Mouse (Mus musculus): ENCODE data around the gene Sod1. TPM values are rescaled to one million over a fixed set of nuclear protein-coding genes. Genes with fewer than 3 reads are reported as not detected.
A peak's percentile ranks its signal among the peaks of the same experiment; 100 is the strongest.

Gene Sod1
- total and polyA plus RNA-seq, 3 experiments, result 532 to 1,226 (median 634) TPM

DNA sequence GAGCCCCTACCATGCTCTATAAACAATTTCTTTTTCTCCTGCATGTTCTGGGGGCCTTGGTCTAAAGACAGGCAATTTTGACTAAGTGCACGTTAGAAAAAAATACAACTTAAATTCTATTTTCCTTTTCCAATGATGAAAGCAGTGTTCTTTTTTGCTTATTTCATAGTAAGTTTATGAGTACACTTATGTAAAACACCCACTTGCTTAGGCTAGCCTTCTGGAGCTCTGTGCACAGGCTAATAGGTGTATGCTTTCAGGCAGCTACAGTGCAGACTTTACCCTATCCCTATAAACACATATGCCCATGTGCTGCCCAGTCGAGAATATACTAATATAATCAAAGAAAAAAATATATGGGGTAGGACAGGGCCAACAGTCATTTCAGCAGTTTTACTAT, 32.0 kb downstream of the Sod1 start:
- in situ Hi-C loops (cut with MboI; ENCODE audit: low pct_ligation_motif_present, low pct_unique_long_range_greater_than_20kb, low sequenced_read_pairs), result no loop called here
- Histone ChIP-seq H3K9ac (ENCODE audit: insufficient read depth, low read depth) (no peak overlapping the region), H3K4me2 (ENCODE audit: insufficient read depth, low read depth, poor library complexity, severe bottlenecking) (no peak overlapping the region), H3K36me3 (replicated peaks in 1 of 2; ENCODE audit: control insufficient read depth in 1 of 2, insufficient read depth in 1 of 2, low read length in 1 of 2) (peaks cover 58 to 88% of the 10 kb centered on the region in 2 experiments), H3K4me3 (replicated peaks in 1 of 3; ENCODE audit: low read depth in 2 of 3, low read length in 2 of 3, poor library complexity in 1 of 3) (no peak overlapping the region), H3K27ac (ENCODE audit: insufficient read depth, low read depth) (no peak overlapping the region), H3K79me2 (replicated peaks; ENCODE audit: control insufficient read depth, extremely low read depth, insufficient read depth, poor library complexity, severe bottlenecking) (no peaks in the 10 kb centered on the region), H3K9me3 (replicated peaks; ENCODE audit: low read length) (no peaks in the 10 kb centered on the region), H3K27me3 (replicated peaks) (no peaks in the 10 kb centered on the region), H3K4me1 (ENCODE audit: control insufficient read depth in 1 of 2, insufficient read depth in 2 of 2) (no peaks in the 10 kb centered on the region)
- DNase-seq (ENCODE audit: extremely low read depth), result no peak
- dilution Hi-C loops (cut with MboI; ENCODE audit: extremely low pct_ligation_motif_present, extremely low pct_unique_long_range_greater_than_20kb, low sequenced_read_pairs), result no loop called here
- TF ChIP-seq MAFK (IDR thresholded peaks at IDR 0.05; ENCODE audit: insufficient replicate concordance, low read length), result no peak
- TF ChIP-seq MAZ (IDR thresholded peaks at IDR 0.05; ENCODE audit: low read depth, low read length), result no peak
- no peak for TF ChIP-seq JUND (conservative IDR thresholded peaks at IDR 0.05; ENCODE audit: low read depth, low read length)
- TF ChIP-seq NELFE (IDR thresholded peaks at IDR 0.05; ENCODE audit: low read depth, low read length), result no peak
- no peak for TF ChIP-seq GABPA (IDR thresholded peaks at IDR 0.05; ENCODE audit: insufficient replicate concordance, low read depth, low read length)
- no peak for TF ChIP-seq UBTF (IDR thresholded peaks at IDR 0.05; ENCODE audit: low read depth, low read length)
- TF ChIP-seq ZKSCAN1 (IDR thresholded peaks at IDR 0.05; ENCODE audit: borderline replicate concordance, low read depth, low read length), result no peak
- no peak for TF ChIP-seq MXI1 (IDR thresholded peaks at IDR 0.05; ENCODE audit: low read depth, low read length)
- no peak for TF ChIP-seq POLR2A (IDR thresholded peaks at IDR 0.05; ENCODE audit: low read depth, low read length)
- no peak for TF ChIP-seq CHD1 (IDR thresholded peaks at IDR 0.05; ENCODE audit: low read depth, low read length)
- TF ChIP-seq ZNF384 (IDR thresholded peaks at IDR 0.05; ENCODE audit: low read depth, low read length), result no peak
- TF ChIP-seq ZC3H11A (IDR thresholded peaks at IDR 0.05; ENCODE audit: low read depth, low read length), result no peak

DNA sequence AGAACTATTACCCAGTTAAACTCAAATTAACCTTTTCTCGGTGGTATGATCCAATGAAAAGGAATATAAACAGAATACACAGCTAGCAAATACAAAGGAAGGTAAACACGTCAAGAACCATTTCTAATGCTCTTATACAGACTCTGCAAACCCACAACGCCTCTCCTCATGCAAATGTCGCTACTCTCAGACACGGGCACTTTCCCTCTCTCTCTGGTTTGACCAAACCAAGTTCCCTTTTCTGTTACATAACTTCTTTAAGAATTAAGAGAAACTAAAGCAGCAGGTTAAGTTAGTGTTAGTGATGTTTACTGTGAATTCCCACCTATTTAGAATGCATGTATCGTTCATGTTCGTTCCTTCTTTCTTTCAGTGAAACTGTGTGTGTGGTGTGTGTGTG, 38.4 kb downstream of the Sod1 start:
- H3K36me3 ChIP-seq (replicated peaks in 1 of 2; ENCODE audit: control insufficient read depth in 1 of 2, insufficient read depth in 1 of 2, low read length in 1 of 2), result peaks cover 46 to 88% of the 10 kb centered on the region in 2 experiments
- dilution Hi-C loops (cut with MboI; ENCODE audit: extremely low pct_ligation_motif_present, extremely low pct_unique_long_range_greater_than_20kb, low sequenced_read_pairs), result no loop called here

DNA sequence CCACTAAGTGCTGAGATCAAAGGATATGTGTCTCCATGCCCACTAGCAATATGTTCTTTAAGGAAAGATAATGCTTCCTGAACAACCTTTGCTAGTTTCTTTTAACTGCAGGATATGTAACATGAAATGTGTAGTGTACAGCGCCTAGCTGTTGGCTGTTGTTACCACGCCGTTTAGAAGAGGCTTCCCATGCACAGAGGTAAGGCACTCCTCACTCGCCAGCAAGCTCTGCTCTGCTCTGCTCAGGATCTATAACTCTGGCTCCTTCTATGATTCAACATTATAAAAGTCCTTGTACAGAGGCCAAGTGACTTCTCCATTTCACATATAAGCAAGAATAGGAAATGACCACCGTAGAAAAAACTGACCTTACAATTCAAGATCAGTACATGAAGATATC, 39.1 kb downstream of the Sod1 start:
- Histone ChIP-seq H3K4me1 (ENCODE audit: control insufficient read depth in 1 of 2, insufficient read depth in 2 of 2) (peaks cover 2 to 11% of the 10 kb centered on the region in 2 experiments), H3K36me3 (replicated peaks in 1 of 2; ENCODE audit: control insufficient read depth in 1 of 2, insufficient read depth in 1 of 2, low read length in 1 of 2) (peaks cover 45 to 83% of the 10 kb centered on the region in 2 experiments), H3K4me2 (ENCODE audit: insufficient read depth, low read depth, poor library complexity, severe bottlenecking) (no peak overlapping the region), H3K27ac (ENCODE audit: insufficient read depth, low read depth) (no peak overlapping the region), H3K4me3 (replicated peaks in 1 of 3; ENCODE audit: low read depth in 2 of 3, low read length in 2 of 3, poor library complexity in 1 of 3) (no peak overlapping the region), H3K9me3 (replicated peaks; ENCODE audit: low read length) (no peaks in the 10 kb centered on the region), H3K79me2 (replicated peaks; ENCODE audit: control insufficient read depth, extremely low read depth, insufficient read depth, poor library complexity, severe bottlenecking) (peaks cover 6% of the 10 kb centered on the region), H3K27me3 (replicated peaks) (no peaks in the 10 kb centered on the region), H3K9ac (ENCODE audit: insufficient read depth, low read depth) (no peak overlapping the region)
- dilution Hi-C loops (cut with MboI; ENCODE audit: extremely low pct_ligation_motif_present, extremely low pct_unique_long_range_greater_than_20kb, low sequenced_read_pairs), result no loop called here
- TF ChIP-seq MYC (IDR thresholded peaks at IDR 0.05; ENCODE audit: low read depth, low read length) (no peak), HCFC1 (IDR thresholded peaks at IDR 0.05; ENCODE audit: low read depth, low read length) (no peak), USF1 (IDR thresholded peaks at IDR 0.05; ENCODE audit: low read depth, low read length) (no peak), ZC3H11A (IDR thresholded peaks at IDR 0.05; ENCODE audit: low read depth, low read length) (no peak), BHLHE40 (IDR thresholded peaks at IDR 0.05; ENCODE audit: low read depth, low read length) (no peak), POLR2A (IDR thresholded peaks at IDR 0.05; ENCODE audit: low read depth, low read length) (no peak), CHD2 (IDR thresholded peaks at IDR 0.05; ENCODE audit: low read length) (no peak), RAD21 (IDR thresholded peaks at IDR 0.05; ENCODE audit: low read depth, low read length) (no peak), CTCF (conservative IDR thresholded peaks at IDR 0.05 in 1 of 2, IDR thresholded peaks at IDR 0.05 in 1 of 2; ENCODE audit: low read depth in 2 of 2, low read length in 2 of 2) (no peak), TBP (conservative IDR thresholded peaks at IDR 0.05; ENCODE audit: low read depth, low read length) (no peak), ZNF384 (IDR thresholded peaks at IDR 0.05; ENCODE audit: low read depth, low read length) (no peak), SIN3A (IDR thresholded peaks at IDR 0.05; ENCODE audit: low read length) (no peak), USF2 (conservative IDR thresholded peaks at IDR 0.05; ENCODE audit: low read depth, low read length) (no peak), NRF1 (IDR thresholded peaks at IDR 0.05; ENCODE audit: low read depth, low read length) (no peak), JUND (conservative IDR thresholded peaks at IDR 0.05; ENCODE audit: low read depth, low read length) (no peak)
- in situ Hi-C loops (cut with MboI; ENCODE audit: low pct_ligation_motif_present, low pct_unique_long_range_greater_than_20kb, low sequenced_read_pairs), result no loop called here
- DNase-seq (ENCODE audit: extremely low read depth), result no peak

More for the DNA sequence above, 38.4 kb downstream of the Sod1 start:
- Histone ChIP-seq H3K4me3 (replicated peaks in 1 of 3; ENCODE audit: low read depth in 2 of 3, low read length in 2 of 3, poor library complexity in 1 of 3) (no peak overlapping the region), H3K4me1 (ENCODE audit: control insufficient read depth in 1 of 2, insufficient read depth in 2 of 2) (peaks cover 2 to 11% of the 10 kb centered on the region in 2 experiments), H3K27me3 (replicated peaks) (no peaks in the 10 kb centered on the region), H3K9ac (ENCODE audit: insufficient read depth, low read depth) (no peak overlapping the region), H3K9me3 (replicated peaks; ENCODE audit: low read length) (no peaks in the 10 kb centered on the region), H3K79me2 (replicated peaks; ENCODE audit: control insufficient read depth, extremely low read depth, insufficient read depth, poor library complexity, severe bottlenecking) (peaks cover 1% of the 10 kb centered on the region), H3K27ac (ENCODE audit: insufficient read depth, low read depth) (no peak overlapping the region), H3K4me2 (ENCODE audit: insufficient read depth, low read depth, poor library complexity, severe bottlenecking) (no peak overlapping the region)
- peak; percentile 37 for DNase-seq (ENCODE audit: extremely low read depth)
- in situ Hi-C loops (cut with MboI; ENCODE audit: low pct_ligation_motif_present, low pct_unique_long_range_greater_than_20kb, low sequenced_read_pairs), result no loop called here
- TF ChIP-seq BHLHE40 (IDR thresholded peaks at IDR 0.05; ENCODE audit: low read depth, low read length) (peak; percentile 36; the same call in 1 of the 2 replicates), SIN3A (IDR thresholded peaks at IDR 0.05; ENCODE audit: low read length) (no peak), USF1 (IDR thresholded peaks at IDR 0.05; ENCODE audit: low read depth, low read length) (no peak)
